Mouse (Mus musculus): ENCODE data around the gene Susd6.

- TF ChIP-seq GATA1 (IDR thresholded peaks at IDR 0.05; ENCODE audit: borderline replicate concordance, low read length) (no peak), FLI1 (IDR thresholded peaks at IDR 0.05; ENCODE audit: low read length) (no peak)
Measured at GRCm38 (mm10) chr12:80853737-80854136, 63.4 kb downstream of the Susd6 start.
